Mouse (Mus musculus) bone marrow macrophage, adult 2 months (primary cell): ENCODE measurements around the gene Csde1.

Experiments
- CTCF ChIP-seq: IDR thresholded peaks from 2 replicates; pipeline ENCODE4 v1.5.1; 2012; ENCODE audit warnings: low read depth, mild to moderate bottlenecking, low read length, moderate library complexity
- POLR2A ChIP-seq: IDR thresholded peaks from 2 replicates; pipeline ENCODE4 v1.6.1; 2012; ENCODE audit warnings: mild to moderate bottlenecking, low read depth, low read length, borderline replicate concordance

- TF ChIP-seq CTCF (no peak), POLR2A (no peak; the same call in 1 of the 2 replicates)
Observed at GRCm38 (mm10) chr3:103020249-103020942, at the start of gene Csde1.
